Mouse (Mus musculus) heart, embryonic 14.5 days (tissue): ENCODE measurements around the gene Znrf3. TPM values are rescaled to one million over a fixed set of nuclear protein-coding genes. Genes with fewer than 3 reads are reported as not detected.
A peak's percentile ranks its signal among the peaks of the same experiment; 100 is the strongest.

ENCODE experiments used
- ATAC-seq: fragments of 200-750 bp; cut with Nextera tagmentation; 2 replicates; pipeline ENCODE4 v1.8.0; 2017; ENCODE audit warnings: low read depth, moderate TSS enrichment; ENCODE audit not compliant: insufficient number of reproducible peaks, insufficient read depth, low FRiP score
- H3K27ac ChIP-seq, 2 experiments: fragments of 200-500 bp in 1 of 2; fragments of 300-500 bp in 1 of 2; sonication (generic) in 1 of 2; replicated peaks in 1 of 2; 2 replicates each; pipeline ENCODE4 v1.5.1; 2012 to 2014; ENCODE audit warnings: low read depth in 2 of 2, low read length in 2 of 2, control low read depth in 1 of 2, mild to moderate bottlenecking in 1 of 2, mixed read lengths in 1 of 2; ENCODE audit not compliant: control insufficient read depth in 1 of 2, insufficient read depth in 1 of 2
- H3K27me3 ChIP-seq: fragments of 300-500 bp; sonication (generic); 2 replicates; pipeline ENCODE4 v1.6.1; 2014; ENCODE audit warnings: mild to moderate bottlenecking, low read length, control low read depth; ENCODE audit not compliant: control insufficient read depth, insufficient read depth
- H3K36me3 ChIP-seq: fragments of 300-500 bp; sonication (generic); 2 replicates; pipeline ENCODE4 v1.6.1; 2014; ENCODE audit warnings: mild to moderate bottlenecking, control low read depth, low read length, mixed read lengths; ENCODE audit not compliant: control insufficient read depth, insufficient read depth
- H3K4me1 ChIP-seq, 2 experiments: fragments of 200-500 bp in 1 of 2; fragments of 300-500 bp in 1 of 2; sonication (generic) in 1 of 2; 2 replicates each; pipeline ENCODE4 v1.6.1; 2012 to 2014; ENCODE audit warnings: low read length in 2 of 2, control low read depth in 1 of 2, mixed read lengths in 1 of 2; ENCODE audit not compliant: control insufficient read depth in 2 of 2, insufficient read depth in 2 of 2
- H3K4me2 ChIP-seq: fragments of 300-500 bp; sonication (generic); 2 replicates; pipeline ENCODE4 v1.6.1; 2014; ENCODE audit warnings: mild to moderate bottlenecking, low read length
- H3K4me3 ChIP-seq, 2 experiments: fragments of 200-500 bp in 1 of 2; fragments of 300-500 bp in 1 of 2; sonication (generic) in 1 of 2; 2 replicates each; pipeline ENCODE4 v1.5.1; 2012 to 2014; ENCODE audit warnings: low read length in 2 of 2, mild to moderate bottlenecking in 2 of 2, control low read depth in 1 of 2, low read depth in 1 of 2, moderate library complexity in 1 of 2; ENCODE audit not compliant: control insufficient read depth in 1 of 2, insufficient read depth in 1 of 2
- H3K9ac ChIP-seq: fragments of 300-500 bp; sonication (generic); 2 replicates; pipeline ENCODE4 v1.6.1; 2014; ENCODE audit warnings: mild to moderate bottlenecking, low read length
- H3K9me3 ChIP-seq: fragments of 300-500 bp; sonication (generic); 2 replicates; pipeline ENCODE4 v1.6.1; 2016; ENCODE audit warnings: low read length, control low read depth; ENCODE audit not compliant: control insufficient read depth
- WGBS: fragments of 180-500 bp; shearing (Covaris S2); extraction: QIAGEN DNeasy Blood & Tissue Kit; methylation state at CpG from one replicate; pipeline ENCODE4 v1.1.7; 2014; 5-methylcytosine and 5-hydroxymethylcytosine counted together
- polyA plus RNA-seq: library from polyadenylated mRNA; unstranded; fragments of >200 nt; fragmentation: Nextera tagmentation; extraction: Ambion mirVana; gene quantifications from 2 replicates; pipeline ENCODE4 v1.2.1, GENCODE M21; 2014

The Znrf3 gene
- polyA plus RNA-seq, 1 experiment from 2014 or later: 7.5 TPM

- H3K4me2 ChIP-seq: no peak overlapping the region
- H3K27me3 ChIP-seq: no peaks in the 10 kb centered on the region
- H3K36me3 ChIP-seq: no peaks in the 10 kb centered on the region
- H3K9ac ChIP-seq: no peak overlapping the region
- ATAC-seq: no peak
- 0 out of 4 replicates have a peak overlapping the region, but pooled peaks of 1 of the 2 experiments have one; percentile 30 for H3K27ac ChIP-seq
- H3K4me1 ChIP-seq: peaks cover 19 to 34% of the 10 kb centered on the region in 2 experiments
- no peak overlapping the region for H3K4me3 ChIP-seq
- no peaks in the 10 kb centered on the region for H3K9me3 ChIP-seq
Observed at GRCm38 (mm10) chr11:5314796-5315195, 129.9 kb downstream of the Znrf3 start.

GRCm38 (mm10) chr11:5314330-5314741 lies 130.3 kb downstream of the Znrf3 start:
- Histone ChIP-seq H3K4me3 (no peak overlapping the region), H3K27me3 (no peaks in the 10 kb centered on the region), H3K9ac (no peak overlapping the region), H3K4me2 (no peak overlapping the region), H3K36me3 (no peaks in the 10 kb centered on the region), H3K27ac (peak overlapping the region in 1 of 2 experiments; percentile 30; a peak in 1 of 4 replicates), H3K9me3 (no peaks in the 10 kb centered on the region), H3K4me1 (peaks cover 19 to 34% of the 10 kb centered on the region in 2 experiments)
- ATAC-seq: no peak
- WGBS: 49% methylated on average over 3 of the region's 3 CpGs

- 60% methylated on average over 13 of the region's 13 CpGs for WGBS
- Histone ChIP-seq H3K4me2 (no peak overlapping the region), H3K27ac (no peak overlapping the region), H3K9me3 (no peaks in the 10 kb centered on the region), H3K9ac (no peak overlapping the region), H3K4me1 (peaks cover 3 to 7% of the 10 kb centered on the region in 2 experiments; a peak in 2 of 4 replicates), H3K27me3 (no peaks in the 10 kb centered on the region), H3K36me3 (no peaks in the 10 kb centered on the region), H3K4me3 (no peak overlapping the region)
- no peak for ATAC-seq
Observed at GRCm38 (mm10) chr11:5307024-5307905, 137.4 kb downstream of the Znrf3 start.

- Histone ChIP-seq H3K27me3 (no peaks in the 10 kb centered on the region), H3K36me3 (no peaks in the 10 kb centered on the region), H3K4me1 (peaks cover 2 to 3% of the 10 kb centered on the region in 2 experiments), H3K9ac (no peak overlapping the region), H3K27ac (no peak overlapping the region), H3K4me3 (no peak overlapping the region), H3K9me3 (no peaks in the 10 kb centered on the region), H3K4me2 (no peak overlapping the region)
- no peak for ATAC-seq
Observed at GRCm38 (mm10) chr11:5306017-5306416, 138.6 kb downstream of the Znrf3 start.

- no peak for ATAC-seq
- no peak overlapping the region for H3K27ac ChIP-seq
Observed at GRCm38 (mm10) chr11:5304526-5304925, 140.1 kb downstream of the Znrf3 start.

GRCm38 (mm10) chr11:5298007-5298372 lies 146.7 kb downstream of the Znrf3 start:
- no peaks in the 10 kb centered on the region for H3K36me3 ChIP-seq
- H3K4me1 ChIP-seq: peaks cover 2 to 32% of the 10 kb centered on the region in 2 experiments; a peak in 3 of 4 replicates
- H3K27ac ChIP-seq: no peak overlapping the region
- no peak overlapping the region for H3K4me3 ChIP-seq
- no peak overlapping the region for H3K9ac ChIP-seq
- WGBS: 61% methylated on average over 1 of the region's 1 CpGs
- no peak for ATAC-seq
- H3K4me2 ChIP-seq: no peak overlapping the region
- H3K27me3 ChIP-seq: no peaks in the 10 kb centered on the region
- H3K9me3 ChIP-seq: no peaks in the 10 kb centered on the region

More at GRCm38 (mm10) chr11:5304526-5304925, 140.1 kb downstream of the Znrf3 start:
- no peak overlapping the region for H3K4me2 ChIP-seq
- H3K4me1 ChIP-seq: peaks cover 3 to 7% of the 10 kb centered on the region in 2 experiments
- no peaks in the 10 kb centered on the region for H3K9me3 ChIP-seq
- H3K9ac ChIP-seq: no peak overlapping the region
- H3K27me3 ChIP-seq: no peaks in the 10 kb centered on the region
- no peaks in the 10 kb centered on the region for H3K36me3 ChIP-seq
- H3K4me3 ChIP-seq: no peak overlapping the region

- no peak overlapping the region for H3K9ac ChIP-seq
- ATAC-seq: peak; percentile 59
- peak overlapping the region in 1 of 2 experiments; percentile 33; a peak in 2 of 4 replicates for H3K27ac ChIP-seq
- H3K36me3 ChIP-seq: no peaks in the 10 kb centered on the region
- H3K9me3 ChIP-seq: no peaks in the 10 kb centered on the region
- no peak overlapping the region for H3K4me3 ChIP-seq
- 38% methylated on average over 13 of the region's 13 CpGs for WGBS
- no peaks in the 10 kb centered on the region for H3K27me3 ChIP-seq
- H3K4me2 ChIP-seq: peak overlapping the region; percentile 31; the same call in 1 of the 2 replicates
- peaks cover 2 to 32% of the 10 kb centered on the region in 2 experiments; a peak in 3 of 4 replicates for H3K4me1 ChIP-seq
Observed at GRCm38 (mm10) chr11:5297148-5298006, 147.3 kb downstream of the Znrf3 start.
